Mouse (Mus musculus) liver, embryonic 14 days (tissue): Measurements from ENCODE around the gene Prkar1b. TPM values are rescaled to one million over a fixed set of nuclear protein-coding genes. Genes with fewer than 3 reads are reported as not detected.

Experiments used
- polyA plus RNA-seq: library from polyadenylated mRNA; depleted of rRNA; stranded (reverse); fragments of >200 nt; gene quantifications from 2 replicates; pipeline ENCODE4 v1.2.3, GENCODE M21; 2012; rRNA removed

Prkar1b gene
- polyA plus RNA-seq, result 0.62 and 0.63 TPM in 2 replicates

DNA sequence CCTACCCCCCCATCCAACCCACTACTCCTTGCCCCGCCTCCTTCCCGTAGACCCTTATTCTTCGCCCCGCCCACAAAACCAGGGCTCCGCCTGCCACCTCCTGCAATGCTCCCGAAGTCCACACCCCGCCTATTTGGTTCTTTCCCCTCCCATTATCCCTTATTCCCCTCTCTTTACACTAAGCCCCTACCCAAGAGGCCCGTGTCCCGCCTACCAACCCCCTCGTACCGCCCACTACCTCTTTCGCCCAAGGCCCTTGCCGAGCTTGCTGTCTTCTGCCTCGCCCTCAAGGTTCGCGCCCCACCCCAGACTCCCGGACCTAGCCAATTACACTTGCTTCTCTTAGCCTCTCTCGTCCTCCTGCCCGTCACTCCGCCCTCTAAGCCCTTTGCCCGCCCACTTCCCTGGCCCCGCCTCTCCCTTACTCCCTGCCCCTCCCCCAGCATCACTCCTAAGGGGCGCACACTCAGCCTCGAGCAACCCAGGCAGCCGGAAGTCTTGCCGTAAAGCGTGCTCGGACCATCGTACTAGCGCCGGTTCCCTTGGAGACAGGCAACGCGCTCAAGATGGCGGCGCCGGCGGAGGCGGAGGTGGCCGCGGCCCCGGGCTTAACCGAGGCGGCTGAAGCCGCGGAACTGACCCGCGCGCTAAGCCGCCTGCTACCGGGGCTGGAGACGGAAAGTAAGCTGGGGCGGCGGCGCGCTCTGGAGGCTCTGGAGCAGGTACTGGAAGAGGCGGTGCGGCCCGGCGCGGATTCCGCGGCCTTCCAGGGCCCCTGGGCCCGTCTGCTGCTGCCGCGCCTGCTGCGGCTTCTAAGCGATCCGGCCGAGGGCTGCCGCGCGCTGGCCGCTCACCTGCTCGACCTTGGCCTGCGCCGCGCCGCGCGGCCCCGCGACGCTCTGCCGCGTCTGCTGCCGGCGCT, at the start of gene Prkar1b, which contains the start of gene Dnaaf5:
Gene Prkar1b, minus strand, starts transcription at position 321 of the 922 bp plus-strand sequence.
Gene Dnaaf5, plus strand, starts transcription at position 543 of the 922 bp plus-strand sequence.

DNA sequence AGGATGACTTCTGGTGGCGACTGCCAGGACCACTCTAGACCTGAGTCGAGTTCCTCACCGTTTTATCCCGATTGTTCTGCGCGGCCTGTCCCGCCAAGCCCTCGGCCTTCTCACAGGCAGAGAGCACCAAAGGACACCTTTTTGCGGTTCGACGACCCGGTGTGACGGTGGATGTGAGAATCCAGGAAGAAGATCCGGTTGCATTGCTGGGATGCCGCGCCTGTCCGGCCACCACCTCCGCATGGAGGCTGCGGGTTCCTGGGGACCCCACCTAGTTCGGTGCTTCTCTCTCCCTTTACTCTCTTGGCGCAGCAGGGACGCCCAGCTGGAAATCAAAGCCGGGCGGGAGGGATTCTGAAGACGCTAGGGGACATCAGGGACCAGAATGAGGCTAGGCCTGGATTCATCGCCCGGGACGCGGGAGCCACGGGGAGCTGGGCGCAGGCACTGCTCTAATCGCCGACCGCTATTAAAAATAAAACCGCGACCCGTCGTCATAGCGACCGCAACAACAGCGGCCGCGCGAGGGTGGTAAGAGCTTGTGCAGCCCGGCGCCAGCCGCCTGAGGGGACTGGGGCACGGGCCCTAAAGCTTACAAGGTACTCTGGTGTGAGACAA, 152.5 kb downstream of the Prkar1b start, which contains the start of gene Pdgfa:
Gene Pdgfa, minus strand, starts transcription at position 200 of the 618 bp plus-strand sequence.

Other genes starting within 250 kb of the Prkar1b start
- 0.38 and 0.57 TPM in 2 replicates for gene Pdgfa, start 152.6 kb downstream of the Prkar1b start, polyA plus RNA-seq
- 5.3 and 6.4 TPM in 2 replicates for gene Dnaaf5, start 222 bp upstream of the Prkar1b start, polyA plus RNA-seq
- 16.0 and 18.4 TPM in 2 replicates for gene Sun1, start 50.6 kb upstream of the Prkar1b start, polyA plus RNA-seq
- gene Get4, start 102.3 kb upstream of the Prkar1b start, polyA plus RNA-seq, result 54.0 and 62.4 TPM in 2 replicates
- gene Adap1, start 175.6 kb upstream of the Prkar1b start, polyA plus RNA-seq, result 2.7 and 4.0 TPM in 2 replicates
- gene Cox19, start 201.4 kb upstream of the Prkar1b start, polyA plus RNA-seq, result 20.6 and 26.3 TPM in 2 replicates
- 0.10 TPM in 1 of 2 replicates, not detected in the other for gene Cyp2w1, start 202.6 kb upstream of the Prkar1b start, polyA plus RNA-seq
- 12.0 and 14.9 TPM in 2 replicates for gene Gpr146, start 227.7 kb upstream of the Prkar1b start, polyA plus RNA-seq